Mouse (Mus musculus) lung, embryonic 15.5 days (tissue): ENCODE measurements around the gene Slc16a13. TPM values are rescaled to one million over a fixed set of nuclear protein-coding genes. Genes with fewer than 3 reads are reported as not detected.
A peak's percentile ranks its signal among the peaks of the same experiment; 100 is the strongest.

ENCODE experiments used
- microRNA counts: library from miRNA; unstranded; fragments of <30 nt; microRNA quantifications from one replicate; lab custom pipeline; 2016
- microRNA-seq: library from miRNA; unstranded; fragments of <30 nt; microRNA quantifications from one replicate; pipeline ENCODE4, GENCODE M21; 2016
- polyA plus RNA-seq: library from polyadenylated mRNA; unstranded; fragments of >200 nt; fragmentation: Nextera tagmentation; extraction: Ambion mirVana; gene quantifications from 2 replicates; pipeline ENCODE4 v1.2.1, GENCODE M21; 2015

The Slc16a13 gene
- polyA plus RNA-seq, 1 experiment from 2014 or later = 6.0 TPM

MicroRNAs within 50 kb of the gene (microRNA counts, 519-probe panel; counts per million panel counts)
- microRNA mmu-miR-195 (lab: Ali Mortazavi, UCI) (780 counts per million, percentile 2 among the panel's probes with 10 or more counts), microRNA mmu-miR-497 (lab: Ali Mortazavi, UCI) (2,451 counts per million, percentile 47 among the panel's probes with 10 or more counts)

Small RNAs within 50 kb of the gene (microRNA-seq; reads per million reads assigned to microRNA genes)
- gene Mir195a (1,803 reads per million, percentile 81 among the genes with 10 or more reads in this experiment), gene Mir497 (not detected), gene Mir497b (not detected)

Other genes starting within 250 kb of the Slc16a13 start
- 22.3 and 25.4 TPM in 2 replicates for gene Ctdnep1, start 239.9 kb downstream of the Slc16a13 start, polyA plus RNA-seq
- 106 and 111 TPM in 2 replicates for gene Elp5, start 238.5 kb downstream of the Slc16a13 start, polyA plus RNA-seq
- 453 and 455 TPM in 2 replicates for gene Gabarap, start 229.9 kb downstream of the Slc16a13 start, polyA plus RNA-seq
- gene Phf23, start 225.3 kb downstream of the Slc16a13 start, polyA plus RNA-seq = 75.0 and 78.2 TPM in 2 replicates
- 34.7 and 40.3 TPM in 2 replicates for gene Dvl2, start 220.5 kb downstream of the Slc16a13 start, polyA plus RNA-seq
- 73.9 and 81.3 TPM in 2 replicates for gene Acadvl, start 205.7 kb downstream of the Slc16a13 start, polyA plus RNA-seq
- gene Dlg4, start 204.1 kb downstream of the Slc16a13 start, polyA plus RNA-seq = 5.6 and 5.9 TPM in 2 replicates
- 0.23 and 0.29 TPM in 2 replicates for gene Asgr1, start 167.0 kb downstream of the Slc16a13 start, polyA plus RNA-seq
- 0.19 and 0.47 TPM in 2 replicates for gene Asgr2, start 128.4 kb downstream of the Slc16a13 start, polyA plus RNA-seq
- gene Mgl2, start 90.7 kb downstream of the Slc16a13 start, polyA plus RNA-seq = 3.9 and 4.3 TPM in 2 replicates
- gene Clec10a, start 64.9 kb downstream of the Slc16a13 start, polyA plus RNA-seq = 0.65 and 1.2 TPM in 2 replicates
- 0.79 and 1.1 TPM in 2 replicates for gene Slc16a11, start 8.3 kb downstream of the Slc16a13 start, polyA plus RNA-seq
- gene Bcl6b, start 8.7 kb upstream of the Slc16a13 start, polyA plus RNA-seq = 30.2 and 33.9 TPM in 2 replicates
- 175 and 179 TPM in 2 replicates for gene 0610010K14Rik, start 16.9 kb upstream of the Slc16a13 start, polyA plus RNA-seq
- gene Gm21988, start 18.8 kb upstream of the Slc16a13 start, polyA plus RNA-seq = 10.8 and 11.0 TPM in 2 replicates
- 179 and 183 TPM in 2 replicates for gene Rnasek, start 18.8 kb upstream of the Slc16a13 start, polyA plus RNA-seq
- gene Alox12, start 34.3 kb upstream of the Slc16a13 start, polyA plus RNA-seq = 7.0 TPM in 2 replicates
- gene Alox12e, start 101.6 kb upstream of the Slc16a13 start, polyA plus RNA-seq = 0.34 and 1.7 TPM in 2 replicates
- 0.45 and 0.93 TPM in 2 replicates for gene Alox15, start 131.0 kb upstream of the Slc16a13 start, polyA plus RNA-seq
- 38.1 and 38.2 TPM in 2 replicates for gene Pelp1, start 189.0 kb upstream of the Slc16a13 start, polyA plus RNA-seq
- 15.3 and 19.3 TPM in 2 replicates for gene Arrb2, start 211.6 kb upstream of the Slc16a13 start, polyA plus RNA-seq
- 40.5 and 43.1 TPM in 2 replicates for gene Med11, start 230.9 kb upstream of the Slc16a13 start, polyA plus RNA-seq
- 0.45 and 0.73 TPM in 2 replicates for gene Zmynd15, start 238.4 kb upstream of the Slc16a13 start, polyA plus RNA-seq
- gene Cxcl16, start 238.9 kb upstream of the Slc16a13 start, polyA plus RNA-seq = 6.3 and 7.3 TPM in 2 replicates